Mouse (Mus musculus) cerebellum, postnatal 4 days (tissue): Measurements from ENCODE around the gene Nsg1.

Experiments
- DNase-seq, 2 experiments: peaks; one replicate each; pipeline ENCODE4 v3.0.0; 2022; ENCODE audit warnings: low spot score in 2 of 2, mixed read lengths in 1 of 2

Nsg1 gene

DNA sequence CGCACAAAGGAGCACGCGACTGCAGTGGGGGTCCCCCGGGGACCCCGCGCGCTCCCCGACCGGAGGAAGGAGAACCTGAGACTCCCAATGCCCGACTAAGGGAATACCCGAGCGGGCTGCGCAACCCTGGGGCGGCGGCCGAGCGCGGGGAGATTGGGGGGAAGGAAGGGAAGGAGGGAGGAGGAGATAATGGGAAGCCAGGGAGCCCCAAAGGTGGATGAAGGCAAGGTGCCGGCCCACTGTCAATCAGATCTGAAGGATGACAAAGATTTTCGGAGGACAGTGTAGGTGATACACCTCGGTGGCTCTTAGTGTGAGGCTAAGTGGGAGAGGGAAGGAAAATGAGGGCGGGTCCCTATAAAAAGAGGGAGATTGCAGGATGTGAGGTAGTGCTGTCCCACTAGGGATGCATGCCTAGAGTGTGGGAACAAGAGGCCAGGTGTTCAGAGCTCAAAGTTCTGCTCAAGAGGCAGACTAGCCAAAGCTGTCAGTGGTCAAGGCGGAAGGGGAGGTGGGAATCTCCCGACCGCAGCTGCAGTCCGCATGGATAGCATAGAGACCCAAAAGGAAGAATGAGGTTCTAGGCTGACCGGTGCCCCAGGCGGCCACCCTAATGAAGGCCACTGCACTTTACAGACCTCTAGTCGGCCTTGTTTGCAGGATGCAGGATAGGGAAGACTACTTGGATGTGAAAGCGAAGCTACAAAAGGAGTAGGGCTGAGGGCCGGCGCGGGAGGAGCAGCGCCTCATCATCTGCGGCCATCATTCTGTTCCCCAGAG lies at the start of gene Nsg1:
Gene Nsg1 (minus strand): TSS at position 274 of the 780 bp plus-strand sequence.
- no peak for DNase-seq

DNA sequence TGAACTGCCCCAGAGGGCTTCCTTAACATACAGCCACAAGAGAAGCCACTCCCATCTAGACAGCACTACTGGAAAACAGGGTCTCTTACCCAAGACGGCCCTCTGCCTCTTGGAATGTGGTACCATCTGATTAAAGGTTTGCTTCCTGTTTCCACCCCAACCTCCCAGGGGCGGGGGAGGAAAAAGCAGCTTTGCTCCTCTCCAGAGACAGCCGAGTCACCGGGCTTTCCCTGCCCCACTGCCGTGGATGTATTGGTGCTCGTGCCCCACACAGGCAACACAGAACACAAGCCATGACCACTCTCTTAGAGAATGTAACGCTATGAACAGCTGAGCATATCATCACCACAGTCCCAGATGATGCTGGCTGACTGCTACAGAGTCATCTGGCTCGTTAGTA lies 49.3 kb upstream of the Nsg1 start:
- no peak for DNase-seq

DNA sequence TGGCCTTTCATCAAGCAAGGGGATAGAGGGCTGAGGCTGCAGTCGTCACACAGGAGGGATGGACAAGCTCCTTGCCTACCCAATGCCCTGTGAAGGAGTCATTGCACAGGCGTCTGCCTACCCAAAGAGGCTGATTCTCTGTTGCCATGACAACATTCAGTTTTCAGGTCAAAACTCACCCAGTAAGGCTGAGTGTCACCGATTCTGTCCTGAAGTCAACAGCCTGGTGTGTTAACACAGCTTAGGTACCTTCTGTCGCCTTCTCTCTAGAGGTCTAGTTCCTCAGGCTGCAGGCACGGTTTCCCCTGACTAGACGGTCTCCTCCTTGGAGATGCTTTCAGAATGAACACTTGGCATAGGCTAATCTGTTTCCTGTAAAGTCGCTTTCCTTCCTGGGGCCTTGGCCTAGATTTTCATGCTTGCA lies 45.6 kb upstream of the Nsg1 start:
- DNase-seq = no peak

DNA sequence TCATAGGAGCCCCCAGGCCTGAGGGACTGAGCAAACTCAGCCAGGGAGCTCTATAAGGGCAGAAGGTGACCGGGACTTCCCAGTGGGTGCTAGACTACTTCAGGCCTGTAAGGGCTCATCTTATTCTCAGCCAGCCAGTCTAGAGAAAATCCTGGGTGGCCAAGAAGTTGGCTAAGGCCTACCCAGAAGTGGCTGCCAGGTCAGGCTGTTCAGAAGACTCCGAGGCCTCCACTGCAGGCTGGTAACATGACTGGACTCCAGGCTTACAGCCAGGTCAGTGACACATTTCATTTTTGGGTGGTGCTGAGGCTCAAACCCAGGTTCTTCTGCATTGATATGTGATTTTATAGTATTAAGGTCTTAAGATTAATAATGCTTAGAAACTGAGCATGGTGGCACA lies 40.0 kb upstream of the Nsg1 start:
- no peak for DNase-seq

DNA sequence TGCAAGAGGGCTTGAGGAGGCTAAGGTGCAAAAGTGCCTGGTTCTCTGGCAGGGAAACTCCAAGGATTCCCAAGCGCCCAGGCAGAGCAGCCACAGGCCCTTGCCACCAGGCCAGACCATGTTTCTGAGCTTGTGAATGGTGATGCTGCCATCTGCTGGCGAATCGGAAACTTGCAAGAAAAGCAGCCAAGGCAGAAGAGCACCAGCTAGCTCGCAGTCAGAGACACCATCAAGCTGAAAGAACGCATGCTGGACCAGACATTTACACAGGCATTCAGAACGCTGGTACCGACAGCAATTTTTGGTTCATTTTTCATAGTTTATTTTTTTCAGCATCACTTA lies 37.7 kb upstream of the Nsg1 start:
- peak; percentile 86 to 90 for DNase-seq

DNA sequence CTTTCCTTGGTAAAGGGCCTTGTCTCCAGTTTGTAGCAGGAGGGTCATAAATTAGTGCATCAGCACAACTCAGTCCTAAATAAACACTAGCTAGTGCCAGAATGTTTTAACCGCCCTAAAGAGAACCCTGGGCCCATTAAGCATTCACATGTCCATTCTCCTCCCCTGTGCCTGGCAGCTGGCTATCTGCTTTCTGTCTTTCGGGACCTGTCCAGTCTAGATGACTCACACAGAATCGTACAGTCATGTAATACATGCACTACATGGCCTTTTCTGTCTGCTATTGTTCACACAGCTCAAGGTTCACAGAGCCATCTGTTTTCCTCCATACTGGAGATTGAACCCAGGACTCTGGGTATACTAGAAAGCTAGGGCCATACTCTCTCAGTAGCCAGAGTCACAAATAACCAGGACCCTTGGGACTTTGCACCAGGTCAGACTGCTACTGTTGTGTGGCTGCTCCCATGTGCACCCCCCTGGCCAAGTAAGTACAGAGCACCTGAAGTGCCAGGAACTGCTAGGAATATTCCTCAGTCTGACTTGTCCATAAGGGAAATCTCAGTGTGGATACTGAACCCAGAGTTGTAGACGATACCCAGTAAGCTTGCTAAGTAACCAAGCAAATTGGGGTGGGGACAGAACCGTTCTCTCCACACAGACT lies 37.2 kb upstream of the Nsg1 start:
- no peak for DNase-seq

DNA sequence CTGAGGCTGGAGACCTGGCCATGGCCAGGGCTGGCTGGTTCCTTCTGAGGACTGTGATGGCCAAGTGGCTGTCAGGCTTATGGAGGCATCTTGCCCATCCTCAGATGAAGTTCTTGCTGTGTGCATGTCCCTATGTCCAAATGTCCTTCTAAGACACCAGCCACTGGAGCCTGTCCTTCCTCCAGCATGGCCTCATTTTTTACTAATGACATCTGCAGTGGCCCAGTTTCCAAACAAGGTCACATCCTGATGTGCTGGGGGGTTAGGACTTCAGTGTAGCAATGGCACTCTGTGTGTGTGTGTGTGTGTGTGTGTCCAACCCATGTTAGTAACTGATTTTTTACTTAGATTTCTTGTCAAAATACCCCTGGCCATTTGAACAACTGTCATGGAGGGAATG lies 36.2 kb upstream of the Nsg1 start:
- DNase-seq = no peak

DNA sequence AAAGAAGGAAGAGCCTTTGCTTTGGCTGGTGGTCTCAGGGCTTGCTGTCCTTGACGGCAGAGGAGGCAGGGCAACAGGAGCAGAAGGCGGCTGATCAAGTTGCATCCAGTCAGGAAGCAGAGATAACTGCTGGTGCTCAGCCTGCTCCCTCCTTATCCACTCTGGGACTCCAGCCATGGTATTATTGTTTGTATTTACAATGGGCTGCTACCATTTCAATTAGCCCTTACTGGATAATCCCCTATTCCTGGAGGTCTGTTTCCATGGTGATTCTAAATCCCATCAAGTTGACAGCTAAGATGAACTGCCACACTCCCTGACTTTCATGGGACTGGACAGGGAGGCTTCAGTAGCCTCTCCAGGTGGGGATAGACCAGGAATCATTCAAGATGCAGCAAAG lies 35.2 kb upstream of the Nsg1 start:
- DNase-seq = no peak

DNA sequence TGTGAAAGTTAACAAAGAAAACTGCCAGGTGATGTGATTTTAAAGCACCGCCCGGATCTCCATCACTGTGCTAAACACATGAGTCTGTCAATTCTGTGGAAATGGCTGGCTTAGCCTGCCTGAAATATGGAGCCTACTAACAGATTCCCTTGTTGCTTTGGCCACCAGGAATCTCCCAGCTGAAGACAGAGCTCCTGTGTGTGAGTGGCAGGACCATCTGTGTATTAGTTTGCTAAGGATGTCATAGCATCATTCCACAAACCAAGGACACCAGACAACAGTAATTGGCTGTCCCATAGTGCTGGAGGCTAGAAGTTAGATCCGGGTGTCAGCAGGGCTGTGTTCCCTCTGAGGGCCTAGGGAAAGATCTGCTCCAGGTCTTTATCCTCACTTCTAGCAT lies 31.2 kb upstream of the Nsg1 start:
- no peak for DNase-seq

DNA sequence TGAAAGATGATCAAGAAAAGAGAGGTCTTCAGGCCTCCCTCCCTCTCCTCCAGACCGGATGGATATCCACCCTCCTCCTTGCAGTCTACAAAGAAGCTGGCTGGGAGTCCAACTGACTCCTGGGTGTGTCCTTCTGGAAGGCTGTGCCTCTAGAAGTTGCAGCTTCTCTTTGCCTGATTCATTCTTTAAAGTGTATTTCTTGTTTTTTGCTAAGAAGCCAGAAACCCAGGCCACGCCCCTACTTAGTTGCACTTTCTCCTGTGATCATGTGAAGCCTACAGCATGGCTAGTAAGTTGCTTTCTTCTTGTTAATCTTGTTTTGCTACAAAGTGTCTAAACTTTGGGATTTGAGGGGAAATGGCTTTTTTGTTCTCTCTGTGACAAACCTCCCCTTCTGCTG lies 27.3 kb upstream of the Nsg1 start:
- no peak for DNase-seq

DNA sequence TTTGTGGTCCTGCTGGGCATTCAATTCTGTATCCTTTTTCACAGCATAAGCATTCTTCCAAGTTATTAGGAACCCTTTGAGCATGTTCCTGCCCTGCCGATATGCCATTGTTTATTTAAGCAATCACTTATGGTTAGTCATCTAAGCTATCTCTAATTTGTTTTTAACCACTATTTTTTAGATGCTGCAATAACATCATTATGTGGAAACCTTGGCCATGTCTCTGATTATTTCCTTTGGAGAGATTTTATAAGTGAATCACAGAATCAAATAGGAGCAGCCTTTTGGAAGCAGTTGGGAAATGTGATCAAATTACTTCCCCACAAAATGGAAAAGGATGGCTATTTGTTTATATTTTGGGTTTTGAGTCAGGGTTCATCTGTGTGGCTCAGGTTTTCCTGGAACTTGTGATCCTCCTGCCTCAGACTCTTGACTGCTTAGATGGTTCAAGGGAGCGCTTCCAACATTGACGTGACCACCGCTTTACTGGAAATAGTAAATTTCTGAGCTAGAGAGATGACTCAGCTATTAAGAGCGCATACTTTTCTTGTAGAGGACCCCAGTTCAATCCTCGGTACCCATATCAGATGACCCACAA lies 25.1 kb upstream of the Nsg1 start:
- DNase-seq = no peak

DNA sequence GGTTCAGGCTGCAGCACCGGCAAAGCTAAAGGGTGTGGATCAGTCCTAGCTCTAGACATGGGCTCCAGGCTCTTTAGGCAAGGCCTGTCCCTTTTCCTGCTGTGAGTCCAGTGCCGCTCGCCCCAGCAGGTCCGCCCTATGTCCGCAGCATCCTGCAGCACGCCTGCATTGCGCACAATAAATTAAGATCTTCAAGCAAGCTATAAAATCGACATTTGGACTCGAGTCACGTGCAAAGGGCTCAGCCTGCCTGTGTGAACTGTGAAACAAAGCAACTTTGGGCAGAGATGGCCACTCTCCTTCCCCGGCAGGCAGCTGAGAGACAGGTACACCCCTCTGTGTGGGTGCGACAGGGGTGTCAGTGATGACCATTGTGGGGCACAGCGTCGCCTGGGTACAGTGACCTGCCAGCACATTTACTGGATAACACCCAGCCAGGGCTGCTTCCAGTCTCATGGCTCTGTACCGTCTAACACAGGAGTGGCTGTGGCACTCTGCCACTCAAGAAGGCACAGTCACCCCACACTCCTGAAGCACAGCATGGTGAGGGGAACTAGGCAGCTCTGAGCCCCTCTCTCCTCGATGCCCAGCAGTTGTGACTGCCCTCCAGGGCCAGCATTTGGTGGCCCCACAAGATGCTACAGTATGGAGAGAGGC lies 14.7 kb upstream of the Nsg1 start:
- DNase-seq = no peak

DNA sequence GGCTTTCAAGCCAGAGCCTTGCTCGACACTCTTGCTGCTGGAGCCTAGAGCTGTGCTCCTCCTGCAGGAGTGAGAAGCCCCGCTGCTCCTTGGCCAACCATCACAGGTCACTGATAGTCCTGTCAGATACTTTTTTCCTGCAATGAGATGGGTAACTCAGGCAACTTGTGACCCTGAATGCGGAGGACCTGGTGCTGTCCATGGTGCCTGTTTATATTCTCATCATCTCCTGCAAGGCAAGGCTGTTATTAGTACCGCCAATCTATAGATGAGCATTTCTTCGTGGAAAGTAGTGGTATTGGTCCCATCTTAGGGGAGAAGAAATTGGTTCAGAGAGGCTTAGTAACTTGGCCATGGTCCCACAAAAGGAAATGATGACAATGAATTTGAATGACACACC lies 14.1 kb upstream of the Nsg1 start:
- no peak for DNase-seq

DNA sequence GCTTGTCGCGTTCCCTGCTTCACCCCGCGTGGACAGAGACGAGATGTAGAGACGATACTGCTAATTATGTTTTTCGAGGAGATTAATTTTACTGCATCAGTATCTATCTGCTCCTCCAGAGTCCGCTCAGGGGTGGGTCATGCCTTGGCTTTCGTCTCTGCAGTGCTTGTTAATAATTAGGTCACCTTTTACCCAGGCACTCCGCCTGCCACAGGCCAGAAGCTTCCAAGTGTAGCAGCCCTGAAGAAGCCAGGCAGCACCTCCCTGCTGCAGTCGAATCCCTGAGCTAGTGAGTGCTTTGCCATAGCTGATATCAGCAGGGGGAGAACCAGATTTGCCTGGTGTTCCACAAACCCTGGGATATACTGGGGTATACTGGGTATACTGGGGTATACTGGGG lies 8.8 kb upstream of the Nsg1 start:
- DNase-seq = no peak

DNA sequence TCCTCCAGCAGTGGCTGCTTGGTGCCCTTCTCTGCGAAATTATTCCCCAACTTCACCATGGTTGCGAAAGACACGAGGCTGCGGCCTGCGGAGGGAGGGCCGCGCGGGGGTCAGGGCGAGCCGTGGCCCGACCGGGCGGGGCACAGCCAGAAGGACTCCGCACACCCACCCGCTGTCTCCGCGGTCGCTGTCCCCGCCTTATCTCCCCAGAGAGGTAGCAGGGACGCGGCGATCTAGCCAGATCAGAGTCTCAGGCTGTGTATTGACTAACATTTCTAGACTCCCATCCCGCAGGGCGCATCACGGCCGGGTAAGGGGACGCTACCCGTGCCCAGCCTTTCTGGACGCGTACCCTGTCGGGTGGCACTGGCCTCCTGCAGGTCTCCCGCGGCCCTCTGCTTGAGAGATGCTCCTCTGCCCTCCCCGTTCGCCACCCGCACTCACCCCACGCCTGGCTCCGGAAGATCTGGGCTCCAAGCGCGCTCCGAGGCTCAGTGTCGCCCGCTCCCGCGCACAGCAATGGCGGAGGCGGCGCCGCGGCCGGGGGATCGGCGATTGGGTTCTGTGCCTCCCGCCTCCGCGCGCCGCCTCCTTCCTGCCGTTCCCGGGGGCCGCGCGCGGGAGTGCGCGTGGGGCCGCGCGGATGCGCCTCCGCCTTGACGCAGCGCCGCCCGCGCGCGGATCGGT lies 617 bp downstream of the Nsg1 start:
- DNase-seq = peak; percentile 65 to 84

DNA sequence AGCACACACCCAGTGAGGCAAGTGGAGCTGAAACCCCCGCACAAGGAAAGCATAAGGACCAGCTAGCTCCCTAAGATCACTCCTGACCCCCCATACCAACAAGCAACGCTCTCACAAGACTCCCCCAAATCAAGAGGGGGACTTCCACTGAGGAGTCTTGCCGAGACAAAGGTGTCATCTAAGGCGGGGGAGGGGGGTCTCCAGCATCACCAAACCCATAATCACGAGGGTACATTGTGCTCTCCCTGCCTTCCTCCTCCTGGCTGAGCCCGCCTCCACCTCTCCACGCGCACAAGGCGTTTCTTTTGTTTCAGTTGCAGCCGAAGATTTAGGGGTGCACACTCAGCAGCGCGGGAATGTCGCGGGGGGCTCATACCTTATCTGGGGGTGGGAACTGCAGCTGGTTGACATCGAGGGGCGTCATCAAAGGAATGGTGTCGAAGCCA lies 1.2 kb downstream of the Nsg1 start:
- peak in 1 of 2 experiments; percentile 42 for DNase-seq

DNA sequence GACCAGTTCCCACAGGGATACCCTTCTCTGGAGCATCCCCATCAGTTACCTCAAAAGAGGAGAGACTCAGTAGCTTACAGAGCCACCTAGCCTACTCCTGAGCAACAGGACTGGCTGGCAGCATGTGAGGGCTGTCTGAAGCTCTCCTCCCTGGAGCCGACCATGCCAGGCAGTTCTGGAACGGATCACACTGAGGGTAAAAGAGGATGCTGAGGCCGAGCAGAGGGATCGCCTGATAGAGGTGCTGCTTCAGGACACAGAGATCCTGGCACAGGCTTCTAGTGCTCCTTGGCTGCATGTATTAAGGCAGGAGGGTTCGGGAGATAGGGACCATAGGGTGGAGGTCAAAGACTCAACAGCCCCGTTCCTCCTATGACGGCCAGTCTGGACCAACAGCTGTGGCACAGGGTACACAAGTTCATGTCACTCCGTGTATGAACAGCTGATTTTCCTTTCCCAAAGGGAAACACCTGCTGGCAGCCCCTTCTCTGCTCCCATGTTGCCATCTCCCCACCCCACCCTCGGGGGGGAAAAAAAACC lies 2.2 kb downstream of the Nsg1 start:
- DNase-seq = no peak

DNA sequence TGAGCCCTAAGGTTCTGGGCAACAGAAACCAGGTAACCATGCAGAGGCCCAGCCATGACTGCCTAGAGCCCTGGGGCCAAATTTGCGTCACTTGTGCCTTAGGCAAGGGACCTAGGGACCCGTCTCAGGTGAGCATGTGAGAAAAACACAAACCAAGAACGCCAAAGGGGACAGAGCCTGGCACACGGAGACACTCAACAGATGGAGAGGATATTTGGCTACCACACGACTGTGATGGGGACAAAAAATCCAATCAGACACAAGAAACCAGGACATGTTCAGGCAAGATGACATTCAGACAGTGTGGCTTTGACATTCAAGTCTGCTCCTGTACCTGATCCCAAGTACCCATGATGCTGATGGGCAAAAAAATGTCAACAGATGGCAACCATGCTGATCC lies 6.1 kb downstream of the Nsg1 start:
- DNase-seq = no peak

DNA sequence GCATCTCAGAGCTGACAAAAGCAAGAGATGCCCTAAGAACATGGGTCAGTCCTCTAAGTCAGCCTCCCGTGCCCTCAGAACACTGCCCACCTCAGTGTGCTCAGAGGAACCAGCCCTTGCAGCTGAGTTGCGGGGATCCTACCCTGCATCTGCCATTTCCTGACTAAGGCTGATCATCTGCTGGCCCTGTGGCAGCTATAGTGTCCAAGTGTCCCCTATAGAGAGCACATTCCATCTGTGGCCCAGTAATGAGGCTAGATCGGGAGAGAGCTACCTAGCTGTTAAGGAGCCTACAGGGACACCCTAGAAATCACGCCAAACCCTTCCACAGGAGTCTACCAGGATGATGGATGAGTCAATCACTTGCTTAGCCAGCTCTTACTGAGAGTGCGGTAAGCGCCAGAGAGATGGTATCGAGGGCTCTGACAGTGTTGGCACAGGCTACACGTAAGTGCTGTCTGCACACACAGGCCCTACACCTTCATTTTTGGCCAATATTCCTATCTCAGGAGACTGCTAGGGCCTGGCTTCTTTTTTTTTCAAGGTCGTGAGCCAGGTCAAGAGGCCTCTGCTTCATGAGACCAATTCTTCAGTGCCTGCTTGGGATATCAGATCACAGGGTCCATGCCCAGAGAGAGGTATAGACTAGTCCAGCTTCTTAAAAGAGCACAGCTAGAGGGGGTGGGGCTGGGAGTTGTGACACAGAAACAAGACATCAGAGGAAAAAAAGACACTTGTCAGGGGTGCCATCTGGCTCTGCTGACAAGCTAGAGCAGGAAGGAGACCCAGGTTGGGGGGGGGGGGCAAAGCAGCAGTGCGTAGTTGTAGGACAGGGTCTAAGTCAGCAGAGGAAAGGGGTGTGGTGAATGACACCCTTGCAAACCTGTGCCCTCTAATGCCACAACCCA lies 7.3 kb downstream of the Nsg1 start:
- no peak for DNase-seq

DNA sequence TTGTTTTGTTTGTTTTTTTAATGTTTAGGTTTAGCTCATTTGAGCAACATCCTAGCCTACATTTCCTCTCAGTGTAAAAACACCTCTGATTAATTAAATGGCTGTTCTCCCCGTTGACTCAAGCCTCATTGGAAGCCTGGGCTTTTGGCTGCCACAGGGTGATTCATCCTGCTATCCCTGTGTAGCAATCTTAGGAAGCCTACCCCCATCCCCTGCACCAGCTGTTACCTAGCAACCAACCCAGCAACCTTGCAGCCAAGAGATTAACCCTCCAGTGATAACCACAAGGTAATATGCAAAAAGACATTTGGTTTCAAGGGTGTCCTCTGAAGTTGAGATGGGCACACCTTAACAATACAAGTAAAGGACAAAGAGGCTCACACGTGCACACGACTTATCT lies 8.4 kb downstream of the Nsg1 start:
- DNase-seq = no peak

DNA sequence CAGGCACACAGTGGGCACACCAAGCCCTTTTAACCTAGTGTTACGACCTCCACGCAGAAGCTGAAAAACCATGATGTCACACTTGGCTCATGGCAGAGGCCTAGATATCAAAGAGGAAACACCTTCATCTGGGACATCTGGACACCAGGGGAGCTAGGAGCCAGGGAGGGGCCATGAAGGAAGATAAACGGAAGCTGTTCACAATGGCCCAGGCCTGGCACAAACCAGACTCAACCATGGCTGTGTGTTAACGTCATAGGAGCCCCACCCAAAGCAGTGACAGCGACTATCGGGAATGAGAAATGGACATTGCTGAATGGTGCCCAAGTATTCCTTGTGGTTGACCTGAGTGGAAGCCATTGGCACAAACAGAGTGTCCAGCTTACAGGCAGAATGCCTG lies 13.2 kb downstream of the Nsg1 start:
- no peak for DNase-seq
